Mouse (Mus musculus): ENCODE results near the gene Padi3. TPM values are rescaled to one million over a fixed set of nuclear protein-coding genes. Genes with fewer than 3 reads are reported as not detected.

The Padi3 gene
- polyA plus RNA-seq, 1 experiment from 2014 or later: not detected

DNA sequence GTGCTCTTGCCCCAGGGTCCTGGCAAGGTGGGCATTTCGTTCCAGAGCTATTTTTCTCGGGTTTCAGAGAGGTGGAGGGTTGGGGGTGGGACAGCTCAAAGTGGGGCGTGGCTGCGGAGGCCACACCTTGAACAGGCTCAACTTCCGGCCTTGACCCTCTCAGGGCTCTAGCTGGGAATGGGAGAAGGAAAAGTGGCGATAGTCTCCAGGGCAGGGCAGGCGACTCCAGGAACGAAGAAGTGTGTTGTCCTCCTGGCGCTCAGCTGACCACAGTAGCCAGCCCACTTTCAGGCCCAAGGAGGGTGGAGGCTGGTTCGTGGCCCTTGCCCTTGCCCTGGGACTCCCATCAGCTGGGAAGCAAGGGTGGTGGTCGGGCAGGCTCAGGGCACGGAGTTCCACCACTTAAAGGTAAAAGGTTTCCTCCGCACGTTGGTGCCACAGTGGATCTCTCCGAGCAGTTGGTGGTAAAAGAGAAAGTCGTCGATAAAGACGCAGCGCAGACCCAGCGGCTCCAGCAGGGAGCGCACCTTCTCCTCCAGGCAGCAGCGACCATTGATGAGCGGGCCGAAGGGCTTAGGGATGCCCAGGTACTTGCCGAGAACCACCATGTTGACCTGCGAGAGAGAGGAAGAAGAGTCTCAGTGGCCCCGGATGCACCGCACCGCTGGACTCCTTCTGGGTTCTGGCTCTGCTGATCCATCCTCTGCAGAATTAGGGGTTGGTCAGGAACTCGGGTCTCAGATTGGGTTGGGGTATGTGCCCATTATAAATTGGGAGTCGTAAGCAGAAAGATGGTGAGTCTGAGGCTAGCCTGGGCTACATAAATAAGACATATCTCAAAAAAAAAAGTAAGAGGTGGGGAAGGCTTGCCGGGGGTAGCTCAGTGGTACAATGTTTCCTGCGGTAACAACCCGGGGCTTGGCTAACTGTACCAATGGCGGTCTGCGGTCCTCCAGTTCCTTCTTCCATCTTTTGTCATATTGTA lies 4.1 kb upstream of the Padi3 start:
- Histone ChIP-seq H3K4me1 (replicated peaks) (peaks cover 10% of the 10 kb centered on the region; the same call in 1 of the 2 replicates), H3K36me3 (no peaks in the 10 kb centered on the region), H3K4me2 (peak overlapping the region; percentile 45), H3K9ac (no peak overlapping the region), H3K27ac (replicated peaks) (no peak overlapping the region), H3K9me3 (no peaks in the 10 kb centered on the region), H3K4me3 (peak overlapping the region; percentile 3; the same call in 1 of the 2 replicates), H3K27me3 (peaks cover 8% of the 10 kb centered on the region; the same call in 1 of the 2 replicates)
- 28% methylated on average over 36 of the region's 36 CpGs for WGBS
- no peak for ATAC-seq (ENCODE audit: low FRiP score, low read depth)

DNA sequence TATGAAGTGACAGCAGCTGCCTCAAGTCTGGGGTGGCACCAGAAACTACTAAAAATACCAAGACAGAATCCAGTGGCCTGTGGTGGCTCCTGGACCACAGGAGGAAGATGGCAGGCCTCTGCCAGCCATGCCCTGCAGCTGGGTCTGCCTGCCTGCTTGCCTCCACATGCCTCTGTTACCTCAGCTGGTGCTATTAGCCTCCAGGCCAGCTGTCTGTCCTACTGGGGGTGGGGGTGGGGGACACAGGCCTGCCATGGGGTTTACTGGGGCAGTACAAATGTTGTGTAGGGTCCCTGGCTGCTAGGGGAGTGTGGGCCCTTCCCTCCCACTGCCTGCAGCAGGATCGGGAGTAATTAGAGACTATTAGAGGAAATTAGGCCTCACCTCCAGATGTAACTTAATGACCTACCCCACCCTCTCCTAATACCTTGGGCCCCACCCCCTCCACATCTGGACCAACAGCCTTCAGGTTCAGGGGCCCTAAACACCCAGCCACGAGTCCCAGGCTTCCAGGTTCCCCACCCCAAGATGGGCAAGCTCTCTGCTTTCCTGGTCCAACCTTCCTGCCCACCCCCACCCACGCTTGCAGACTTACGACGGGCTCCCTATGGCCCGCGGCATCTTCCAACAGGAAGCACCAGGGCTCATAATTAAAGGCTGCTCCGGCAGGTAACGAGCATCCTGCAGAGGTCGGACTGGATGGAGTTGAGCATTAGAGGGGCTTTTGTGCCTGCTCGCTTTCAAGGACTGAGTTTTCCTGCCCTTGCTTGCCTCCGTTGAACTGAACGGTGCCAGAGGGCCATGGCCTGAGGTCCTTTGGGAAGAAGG lies 3.1 kb upstream of the Padi3 start:
- peaks cover 8% of the 10 kb centered on the region; the same call in 1 of the 2 replicates for H3K27me3 ChIP-seq
- peaks cover 10% of the 10 kb centered on the region; the same call in 1 of the 2 replicates for H3K4me1 ChIP-seq (replicated peaks)
- H3K4me2 ChIP-seq: peak overlapping the region; percentile 45
- no peaks in the 10 kb centered on the region for H3K9me3 ChIP-seq
- H3K27ac ChIP-seq (replicated peaks): no peak overlapping the region
- 31% methylated on average over 13 of the region's 13 CpGs for whole genome bisulfite sequencing
- no peaks in the 10 kb centered on the region for H3K36me3 ChIP-seq
- no peak for ATAC-seq (ENCODE audit: low FRiP score, low read depth)
- no peak overlapping the region for H3K9ac ChIP-seq
- no peak overlapping the region for H3K4me3 ChIP-seq

DNA sequence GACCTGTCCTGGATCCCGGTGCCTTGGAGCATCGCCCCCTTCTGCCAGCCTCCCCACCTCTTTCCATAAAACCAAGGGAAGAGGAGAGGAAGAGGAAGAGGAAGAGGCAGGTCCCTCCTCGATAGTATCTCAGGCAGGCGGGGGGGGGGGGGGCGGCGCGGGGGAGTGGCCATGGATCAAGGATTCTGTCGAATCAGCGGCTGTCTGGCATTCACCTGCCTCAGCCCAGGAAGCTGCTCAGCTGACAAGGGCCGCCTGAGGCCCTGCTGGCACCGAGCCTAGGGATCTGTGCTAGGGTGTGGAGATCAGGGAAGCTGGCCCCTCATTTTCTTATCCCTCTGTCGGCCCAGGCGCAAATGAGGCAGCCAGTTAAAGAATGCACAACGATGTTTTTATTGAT lies 2.2 kb upstream of the Padi3 start:
- Histone ChIP-seq H3K4me3 (no peak overlapping the region), H3K36me3 (no peaks in the 10 kb centered on the region), H3K4me2 (no peak overlapping the region), H3K9me3 (no peaks in the 10 kb centered on the region), H3K27me3 (peaks cover 8% of the 10 kb centered on the region; the same call in 1 of the 2 replicates), H3K9ac (no peak overlapping the region), H3K4me1 (replicated peaks) (peaks cover 10% of the 10 kb centered on the region; the same call in 1 of the 2 replicates), H3K27ac (replicated peaks) (no peak overlapping the region)
- ATAC-seq (ENCODE audit: low FRiP score, low read depth): no peak; the same call in 1 of the 2 replicates
- WGBS: 29% methylated on average over 10 of the region's 14 CpGs

DNA sequence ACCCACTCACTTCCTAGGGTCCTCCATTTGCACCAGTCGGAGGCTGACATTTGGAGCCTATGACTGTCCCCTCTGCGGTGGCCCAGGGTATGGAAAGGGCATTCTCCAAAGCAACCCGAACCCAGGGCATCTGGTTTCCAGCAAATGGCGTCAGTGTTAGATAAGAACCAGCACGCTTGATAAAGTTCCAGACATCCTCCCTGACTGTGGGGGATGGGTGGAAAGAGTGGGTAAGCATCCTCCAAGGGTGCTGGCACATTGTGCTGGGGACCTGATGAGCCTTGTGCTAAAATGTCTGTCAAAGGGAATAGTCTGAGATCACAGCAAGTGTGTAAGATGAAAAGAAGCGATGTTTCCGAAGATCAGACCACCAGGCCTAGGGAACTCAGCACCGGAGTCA lies 1.7 kb upstream of the Padi3 start:
- H3K9ac ChIP-seq: no peak overlapping the region
- no peak overlapping the region for H3K27ac ChIP-seq (replicated peaks)
- no peak overlapping the region for H3K4me3 ChIP-seq
- H3K27me3 ChIP-seq: peaks cover 8% of the 10 kb centered on the region; the same call in 1 of the 2 replicates
- H3K36me3 ChIP-seq: no peaks in the 10 kb centered on the region
- no peak for ATAC-seq (ENCODE audit: low FRiP score, low read depth)
- H3K9me3 ChIP-seq: no peaks in the 10 kb centered on the region
- 79% methylated on average over 8 of the region's 8 CpGs for WGBS
- peaks cover 10% of the 10 kb centered on the region; the same call in 1 of the 2 replicates for H3K4me1 ChIP-seq (replicated peaks)
- H3K4me2 ChIP-seq: no peak overlapping the region

DNA sequence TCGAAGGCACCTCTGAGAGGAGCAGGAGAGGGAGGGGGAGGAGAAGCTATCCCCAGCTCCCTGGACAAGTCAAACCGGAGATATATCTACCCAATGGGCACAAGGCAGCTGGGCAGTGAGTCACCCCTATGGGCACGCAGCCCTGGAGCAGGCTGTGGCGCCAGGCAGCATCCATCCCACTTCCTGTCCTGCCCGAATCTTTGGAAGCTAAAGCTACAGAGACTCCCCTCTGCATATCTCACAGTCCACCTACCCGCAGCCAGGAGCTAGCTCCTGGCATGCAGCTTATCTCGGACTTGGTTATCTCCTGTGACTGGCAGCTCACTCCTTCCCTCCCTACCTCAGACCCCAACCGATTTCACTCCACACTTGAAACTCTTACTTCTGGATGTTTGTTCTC lies 1.3 kb downstream of the Padi3 start:
- H3K9ac ChIP-seq: no peak overlapping the region
- H3K27ac ChIP-seq (replicated peaks): no peak overlapping the region
- no peak for ATAC-seq (ENCODE audit: low FRiP score, low read depth)
- no peaks in the 10 kb centered on the region for H3K9me3 ChIP-seq
- H3K4me1 ChIP-seq (replicated peaks): peaks cover 7% of the 10 kb centered on the region; the same call in 1 of the 2 replicates
- WGBS: 90% methylated on average over 8 of the region's 8 CpGs
- H3K36me3 ChIP-seq: no peaks in the 10 kb centered on the region
- peaks cover 2% of the 10 kb centered on the region; the same call in 1 of the 2 replicates for H3K27me3 ChIP-seq
- no peak overlapping the region for H3K4me3 ChIP-seq
- no peak overlapping the region for H3K4me2 ChIP-seq

DNA sequence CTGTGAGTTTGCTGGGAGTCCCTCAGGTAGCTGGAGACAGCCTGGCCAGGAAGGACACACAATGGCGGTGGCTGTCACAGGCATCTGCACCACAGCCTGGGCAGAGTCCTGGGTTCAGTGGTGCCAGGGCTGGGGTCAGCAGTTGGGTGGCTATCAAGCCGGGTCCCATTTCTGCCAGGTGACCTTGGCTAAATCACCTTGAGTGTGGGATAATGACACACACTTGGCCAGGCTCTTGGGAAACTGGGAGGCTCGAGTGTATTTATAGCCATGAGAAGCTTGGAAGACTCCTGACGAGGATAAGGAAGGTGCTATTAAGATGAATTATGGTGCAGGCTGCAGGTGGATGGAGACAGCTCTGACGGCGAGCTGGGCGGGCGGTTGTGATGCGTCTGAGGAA lies 5.8 kb downstream of the Padi3 start:
- H3K4me2 ChIP-seq: no peak overlapping the region
- no peaks in the 10 kb centered on the region for H3K27me3 ChIP-seq
- H3K36me3 ChIP-seq: no peaks in the 10 kb centered on the region
- no peak overlapping the region for H3K9ac ChIP-seq
- ATAC-seq (ENCODE audit: low FRiP score, low read depth): no peak
- WGBS: 84% methylated on average over 9 of the region's 9 CpGs
- H3K4me3 ChIP-seq: no peak overlapping the region
- no peaks in the 10 kb centered on the region for H3K4me1 ChIP-seq (replicated peaks)
- H3K27ac ChIP-seq (replicated peaks): no peak overlapping the region
- H3K9me3 ChIP-seq: no peaks in the 10 kb centered on the region

DNA sequence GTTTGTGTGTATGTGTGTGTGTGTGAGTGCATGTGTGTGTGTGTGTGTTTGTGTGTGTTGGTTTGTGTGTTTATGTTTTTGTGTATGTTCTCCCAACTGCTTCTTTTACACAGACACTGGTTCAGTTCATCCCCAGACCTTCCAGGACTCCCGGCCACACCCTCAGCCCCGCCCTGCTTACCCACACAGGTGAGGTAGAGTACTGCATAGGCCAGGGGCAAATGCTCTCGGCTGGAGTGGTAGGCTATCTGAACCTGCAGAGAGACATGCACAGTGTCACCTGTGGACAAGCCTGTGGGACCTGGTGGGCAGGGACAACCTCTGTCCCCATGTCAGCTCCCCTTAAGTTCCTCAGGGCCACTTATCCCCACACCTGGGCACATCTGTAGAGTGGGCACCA lies 9.1 kb downstream of the Padi3 start:
- Histone ChIP-seq H3K4me3 (no peak overlapping the region), H3K27ac (replicated peaks) (no peak overlapping the region), H3K9ac (no peak overlapping the region), H3K9me3 (no peaks in the 10 kb centered on the region), H3K4me1 (replicated peaks) (no peaks in the 10 kb centered on the region), H3K36me3 (no peaks in the 10 kb centered on the region), H3K4me2 (no peak overlapping the region), H3K27me3 (no peaks in the 10 kb centered on the region)
- 73% methylated on average over 3 of the region's 3 CpGs for WGBS
- ATAC-seq (ENCODE audit: low FRiP score, low read depth): no peak

DNA sequence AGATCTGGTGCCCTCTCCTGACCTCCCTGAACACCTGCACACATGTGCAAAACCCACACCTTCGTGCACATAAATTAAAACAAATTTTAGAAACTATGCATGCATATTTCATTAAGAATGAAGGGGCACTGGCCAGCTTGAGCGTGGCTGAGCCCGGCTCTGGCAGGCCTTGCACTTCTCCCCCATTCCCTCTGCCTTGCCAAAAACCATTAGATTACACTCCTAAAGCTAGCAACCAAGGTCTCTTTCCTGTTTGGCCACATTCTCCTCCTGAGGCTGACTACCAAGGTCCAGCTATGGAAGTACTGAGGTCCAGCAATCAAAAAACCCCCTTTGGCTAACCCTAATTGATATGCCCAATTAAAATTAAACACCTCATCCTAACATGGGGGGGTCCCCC lies 13.7 kb downstream of the Padi3 start:
- 89% methylated on average over 3 of the region's 3 CpGs for WGBS
- ATAC-seq (ENCODE audit: low FRiP score, low read depth): no peak

DNA sequence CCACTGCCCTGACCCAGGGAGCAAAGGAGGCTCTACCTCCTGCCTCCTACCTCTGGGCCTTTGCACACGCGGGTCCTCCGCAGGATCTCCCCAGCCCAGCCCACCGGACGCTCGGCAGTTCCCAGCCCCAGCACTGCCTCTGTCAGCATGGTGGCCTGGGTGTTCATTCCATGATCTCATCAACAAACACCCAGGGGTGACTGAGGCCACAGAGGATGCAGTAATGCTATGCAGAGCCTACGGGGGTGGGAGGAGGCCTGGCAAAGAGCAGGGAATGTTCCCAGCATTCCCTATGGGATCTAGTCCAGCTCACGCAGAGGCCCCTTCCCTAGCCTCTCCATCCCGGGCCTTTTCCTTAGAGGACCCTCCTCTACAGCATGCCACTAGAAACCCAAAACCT lies 15.8 kb downstream of the Padi3 start:
- H3K36me3 ChIP-seq: no peaks in the 10 kb centered on the region
- H3K9me3 ChIP-seq: no peaks in the 10 kb centered on the region
- no peak overlapping the region for H3K4me3 ChIP-seq
- H3K27ac ChIP-seq (replicated peaks): no peak overlapping the region
- H3K4me1 ChIP-seq (replicated peaks): no peaks in the 10 kb centered on the region
- H3K4me2 ChIP-seq: no peak overlapping the region
- H3K27me3 ChIP-seq: no peaks in the 10 kb centered on the region
- no peak overlapping the region for H3K9ac ChIP-seq
- 81% methylated on average over 9 of the region's 9 CpGs for WGBS
- ATAC-seq (ENCODE audit: low FRiP score, low read depth): no peak

More for the DNA sequence above, 13.7 kb downstream of the Padi3 start:
- Histone ChIP-seq H3K4me1 (replicated peaks) (no peaks in the 10 kb centered on the region), H3K9me3 (no peaks in the 10 kb centered on the region), H3K27ac (replicated peaks) (no peak overlapping the region), H3K4me2 (no peak overlapping the region), H3K4me3 (no peak overlapping the region), H3K27me3 (no peaks in the 10 kb centered on the region), H3K9ac (no peak overlapping the region), H3K36me3 (no peaks in the 10 kb centered on the region)

DNA sequence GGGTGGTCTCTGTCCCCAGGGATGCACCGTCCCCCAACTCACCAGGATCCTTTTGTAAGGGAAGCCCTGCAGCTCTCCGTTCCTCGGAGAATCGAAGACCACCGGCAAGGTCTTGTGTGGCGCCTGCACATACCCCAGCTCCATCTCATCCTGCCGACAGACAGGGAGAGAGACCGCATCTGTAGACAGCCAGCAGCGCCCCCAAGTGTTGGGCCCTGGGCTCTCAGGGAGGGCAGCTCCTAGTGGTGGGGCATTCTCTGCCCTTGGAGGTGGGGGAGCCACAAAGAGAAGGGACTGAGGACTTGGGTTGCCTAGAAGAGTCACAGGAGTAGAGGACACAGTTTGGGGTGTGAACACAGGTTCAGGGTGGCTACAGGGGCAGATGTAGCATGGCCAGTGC lies 16.7 kb downstream of the Padi3 start:
- ATAC-seq (ENCODE audit: low FRiP score, low read depth): no peak
- H3K27ac ChIP-seq (replicated peaks): no peak overlapping the region
- 31% methylated on average over 9 of the region's 9 CpGs for WGBS
- H3K4me3 ChIP-seq: no peak overlapping the region
- H3K4me1 ChIP-seq (replicated peaks): no peaks in the 10 kb centered on the region
- H3K9me3 ChIP-seq: no peaks in the 10 kb centered on the region
- H3K36me3 ChIP-seq: no peaks in the 10 kb centered on the region
- no peak overlapping the region for H3K9ac ChIP-seq
- no peak overlapping the region for H3K4me2 ChIP-seq
- no peaks in the 10 kb centered on the region for H3K27me3 ChIP-seq

DNA sequence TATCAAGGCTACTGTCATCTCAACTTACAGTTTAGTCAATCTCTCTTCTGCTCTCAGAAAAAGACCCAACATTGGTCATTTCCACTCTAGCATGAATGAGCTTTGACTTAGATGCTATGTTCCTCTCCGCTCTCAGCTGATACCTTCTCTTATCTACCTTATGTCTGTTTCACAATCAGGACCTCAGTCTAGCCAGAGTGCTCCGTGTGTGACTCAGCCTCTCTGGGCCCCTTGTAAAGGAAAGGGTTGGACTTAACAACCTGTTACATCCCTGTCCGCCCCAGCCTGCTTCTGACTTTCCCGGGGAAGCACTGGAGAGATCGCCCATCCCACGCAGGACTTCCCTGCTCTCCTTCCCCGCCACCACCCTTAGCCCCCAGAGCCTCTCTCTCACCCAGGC lies 17.9 kb downstream of the Padi3 start:
- ATAC-seq (ENCODE audit: low FRiP score, low read depth): no peak
- Histone ChIP-seq H3K9me3 (no peaks in the 10 kb centered on the region), H3K36me3 (no peaks in the 10 kb centered on the region), H3K4me2 (no peak overlapping the region), H3K27ac (replicated peaks) (no peak overlapping the region), H3K27me3 (no peaks in the 10 kb centered on the region), H3K9ac (no peak overlapping the region), H3K4me1 (replicated peaks) (no peaks in the 10 kb centered on the region), H3K4me3 (no peak overlapping the region)
- 94% methylated on average over 7 of the region's 7 CpGs for WGBS

DNA sequence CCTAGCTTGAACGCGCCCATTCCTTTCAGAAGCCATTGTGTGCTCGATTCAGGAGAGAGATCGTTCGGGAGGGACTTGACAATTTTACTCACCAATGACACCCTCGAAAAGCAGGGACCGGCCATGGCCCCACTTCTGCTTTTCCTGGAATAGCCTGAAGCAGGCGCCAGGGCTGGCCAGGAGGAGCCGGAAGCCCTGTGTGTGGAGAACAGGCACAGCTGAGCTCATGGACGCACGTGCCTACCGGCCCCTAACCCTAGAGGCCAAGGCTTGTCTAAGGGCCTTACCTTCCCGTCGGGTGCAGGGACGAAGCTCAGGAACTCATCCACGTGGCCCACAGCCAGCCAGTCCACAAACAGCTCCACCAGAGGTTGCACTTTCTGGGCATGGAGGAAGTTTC lies 19.4 kb downstream of the Padi3 start:
- Histone ChIP-seq H3K27me3 (no peaks in the 10 kb centered on the region), H3K4me1 (replicated peaks) (no peaks in the 10 kb centered on the region), H3K9me3 (no peaks in the 10 kb centered on the region), H3K9ac (no peak overlapping the region), H3K36me3 (no peaks in the 10 kb centered on the region), H3K4me2 (no peak overlapping the region), H3K27ac (replicated peaks) (no peak overlapping the region), H3K4me3 (no peak overlapping the region)
- WGBS: 80% methylated on average over 16 of the region's 16 CpGs
- no peak for ATAC-seq (ENCODE audit: low FRiP score, low read depth)

Data from hindbrain, embryonic 15.5 days (tissue).